ENCODE assay signal across 16 mouse cellular contexts in the genomic region with DNA sequence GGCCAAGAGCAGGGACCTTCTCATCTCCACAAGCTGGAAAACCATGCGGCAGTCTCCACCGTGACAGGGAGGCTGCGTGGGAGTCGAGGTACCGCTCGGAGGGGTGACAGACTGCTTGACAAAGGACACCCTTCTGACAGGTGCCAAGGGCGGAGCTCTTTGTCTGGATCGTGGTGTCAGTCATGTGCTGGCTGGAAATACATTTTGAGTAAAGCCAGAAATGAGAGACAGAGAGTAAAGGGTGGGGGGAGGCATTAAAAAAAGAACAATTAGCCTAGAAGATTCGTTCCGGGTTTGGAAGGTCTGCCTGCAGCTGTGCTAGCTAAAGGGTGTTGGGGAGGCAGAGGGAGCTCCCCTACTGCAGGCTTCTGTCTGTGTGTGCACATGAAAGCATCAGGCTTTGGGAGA. TPM values are rescaled to one million over a fixed set of nuclear protein-coding genes. Genes with fewer than 3 reads are reported as not detected.
DNase-seq lines count a peak whose midpoint lies in the region; ATAC-seq lines count a peak whose summit lies in the region.
"Had no signal": no experiment of that assay in that cellular context is flagged by ENCODE, and none has a peak within 500 bp of the region (broad histone marks: within the 10 kb centered on the region; RNA-seq: fewer than 3 reads in every experiment).

No protein-coding gene starts in this region.

- no peaks in the 10 kb centered on the region for H3K9me3 ChIP-seq in kidney, embryonic 14.5 days (ENCODE audit: control insufficient read depth, low read length)
- no peaks in the 10 kb centered on the region for H3K9me3 ChIP-seq in hindbrain, embryonic 14.5 days (ENCODE audit: control insufficient read depth, low read length)
- H3K9me3 ChIP-seq: intestine, embryonic 15.5 days had no signal

- H3K4me2 ChIP-seq in kidney, embryonic 14.5 days (replicated peaks; ENCODE audit: low read depth, low read length) = no peak overlapping the region
- H3K4me2 ChIP-seq in hindbrain, embryonic 14.5 days (replicated peaks) = no peak overlapping the region
- H3K4me2 ChIP-seq: intestine, embryonic 15.5 days had no signal

- peaks cover 36% of the 10 kb centered on the region for H3K36me3 ChIP-seq in kidney, embryonic 14.5 days (ENCODE audit: control insufficient read depth, insufficient read depth, low read length)
- H3K36me3 ChIP-seq in hindbrain, embryonic 14.5 days (replicated peaks; ENCODE audit: control insufficient read depth, insufficient read depth) = peaks cover 47% of the 10 kb centered on the region

- H3K4me3 ChIP-seq in kidney, embryonic 14.5 days (ENCODE audit: low read length) = no peak overlapping the region
- H3K4me3 ChIP-seq in hindbrain, embryonic 14.5 days (replicated peaks; ENCODE audit: low read length) = no peak overlapping the region
- H3K4me3 ChIP-seq: erythroblast, embryonic 14.5 days; intestine, embryonic 15.5 days; myocyte had no signal

- no peak for ATAC-seq in kidney, embryonic 14.5 days (ENCODE audit: low FRiP score, low TSS enrichment)
- ATAC-seq in hindbrain, embryonic 14.5 days (ENCODE audit: low FRiP score) = no peak
- ATAC-seq: intestine, embryonic 15.5 days; liver, postnatal 0 days had no signal

- H3K27ac ChIP-seq in kidney, embryonic 14.5 days (ENCODE audit: low read depth, low read length) = no peak overlapping the region
- peak overlapping the region; percentile 6; the same call in 1 of the 2 replicates for H3K27ac ChIP-seq in hindbrain, embryonic 14.5 days
- H3K27ac ChIP-seq: intestine, embryonic 15.5 days; macrophage had no signal

- no peaks in the 10 kb centered on the region for H3K4me1 ChIP-seq in kidney, embryonic 14.5 days (ENCODE audit: control insufficient read depth, insufficient read depth, low read length)
- no peaks in the 10 kb centered on the region for H3K4me1 ChIP-seq in hindbrain, embryonic 14.5 days (replicated peaks; ENCODE audit: control insufficient read depth, insufficient read depth, low read length)
- H3K4me1 ChIP-seq: intestine, embryonic 15.5 days had no signal

- peak; percentile 36 to 41 for DNase-seq in kidney, postnatal 4 days
- peak; percentile 53 for DNase-seq in right cerebral cortex, adult 18-20 months
- DNase-seq in right cerebral cortex, postnatal 4 days = no peak
- DNase-seq in hindbrain, embryonic 14.5 days (ENCODE audit: low spot score) = no peak
- DNase-seq in adrenal gland, postnatal 36 days = no peak
- DNase-seq in embryo, embryonic 11 days = no peak
- DNase-seq: cerebellum, adult 11-12 months; kidney, postnatal 10 days; liver, postnatal 0 days; thymus, adult 18-20 months had no signal

- H3K27me3 ChIP-seq in kidney, embryonic 14.5 days (ENCODE audit: control insufficient read depth, insufficient read depth, low read length) = no peaks in the 10 kb centered on the region
- H3K27me3 ChIP-seq in hindbrain, embryonic 14.5 days (ENCODE audit: control insufficient read depth, insufficient read depth, low read length) = no peaks in the 10 kb centered on the region
- H3K27me3 ChIP-seq: intestine, embryonic 15.5 days had no signal

- H3K9ac ChIP-seq in kidney, embryonic 14.5 days (ENCODE audit: low read depth, low read length) = no peak overlapping the region
- no peak overlapping the region for H3K9ac ChIP-seq in hindbrain, embryonic 14.5 days
- H3K9ac ChIP-seq: intestine, embryonic 15.5 days; liver, postnatal 0 days had no signal

- WGBS in kidney, embryonic 14.5 days = 32% methylated on average over 10 of the region's 10 CpGs
- 76% methylated on average over 10 of the region's 10 CpGs for WGBS in hindbrain, embryonic 14.5 days

RNA-seq across cellular contexts. Expression of a gene that starts 21.6 kb away (rescaled TPM):
- polyA plus RNA-seq in kidney, embryonic 14.5 days (2014; fragmentation: Nextera tagmentation; extraction: Ambion mirVana) = 10.1 and 15.1 TPM in 2 replicates
- polyA plus RNA-seq in hindbrain, embryonic 14.5 days (2014; fragmentation: Nextera tagmentation; extraction: Ambion mirVana) = 11.9 and 12.3 TPM in 2 replicates
- 100 to 1,000 TPM; 187 to 377 TPM for total RNA-seq in adrenal gland, postnatal 36 days (2021)

RNA-seq across cellular contexts. Expression of a gene that starts 41.4 kb away (rescaled TPM):
- polyA plus RNA-seq in kidney, embryonic 14.5 days (2014; fragmentation: Nextera tagmentation; extraction: Ambion mirVana) = 28.8 and 40.3 TPM in 2 replicates
- polyA plus RNA-seq in hindbrain, embryonic 14.5 days (2014; fragmentation: Nextera tagmentation; extraction: Ambion mirVana) = 32.0 and 32.1 TPM in 2 replicates
- total RNA-seq in adrenal gland, postnatal 36 days (2021) = 100 to 1,000 TPM in 1 of 2 experiments, 10 to 100 TPM in 1; 66.4 to 113 TPM

RNA-seq across cellular contexts. Expression of a gene that starts 47.3 kb away (rescaled TPM):
- 118 and 130 TPM in 2 replicates for polyA plus RNA-seq in kidney, embryonic 14.5 days (2014; fragmentation: Nextera tagmentation; extraction: Ambion mirVana)
- 202 and 203 TPM in 2 replicates for polyA plus RNA-seq in hindbrain, embryonic 14.5 days (2014; fragmentation: Nextera tagmentation; extraction: Ambion mirVana)
- total RNA-seq in adrenal gland, postnatal 36 days (2021) = 1 to 10 TPM; 9.1 to 9.4 TPM
- total RNA-seq: MEL had no signal
- polyA plus RNA-seq: erythroblast, embryonic 14.5 days had no signal

RNA-seq across cellular contexts. Expression of a gene that starts 56.6 kb away (rescaled TPM):
- polyA plus RNA-seq in kidney, embryonic 14.5 days (2014; fragmentation: Nextera tagmentation; extraction: Ambion mirVana) = 161 and 246 TPM in 2 replicates
- polyA plus RNA-seq in hindbrain, embryonic 14.5 days (2014; fragmentation: Nextera tagmentation; extraction: Ambion mirVana) = 211 and 230 TPM in 2 replicates
- 100 to 1,000 TPM; 198 to 208 TPM for total RNA-seq in adrenal gland, postnatal 36 days (2021)

Comparison
In these comparisons a context has a peak if more than half of its experiments do, and no peak if none do; other contexts are left out.
1. DNase-seq: peak in kidney, postnatal 4 days (2 of 2) and right cerebral cortex, adult 18-20 months (single experiment); none in right cerebral cortex, postnatal 4 days (single experiment), hindbrain, embryonic 14.5 days (single experiment), adrenal gland, postnatal 36 days (0 of 2) and embryo, embryonic 11 days (single experiment).